Mouse (Mus musculus) testis, adult 2 months (tissue): ENCODE results near the gene Des.

Source experiments
- CTCF ChIP-seq: fragments of 200-500 bp; IDR thresholded peaks from 2 replicates; pipeline ENCODE4 v1.5.1; 2012; ENCODE audit warnings: low read depth, mild to moderate bottlenecking, inconsistent platforms, low read length, moderate library complexity; ENCODE audit not compliant: control insufficient read depth, insufficient read depth, insufficient replicate concordance
- POLR2A ChIP-seq: fragments of 200-500 bp; IDR thresholded peaks from 2 replicates; pipeline ENCODE4 v1.6.1; 2012; ENCODE audit warnings: low read depth, mild to moderate bottlenecking, inconsistent platforms, low read length, moderate library complexity; ENCODE audit not compliant: control insufficient read depth

- TF ChIP-seq POLR2A: no peak
- no peak for TF ChIP-seq CTCF
Observed at GRCm38 (mm10) chr1:75338091-75338694, 21.9 kb upstream of the Des start.
